Mouse (Mus musculus): ENCODE measurements around the gene Pgd. TPM values are rescaled to one million over a fixed set of nuclear protein-coding genes. Genes with fewer than 3 reads are reported as not detected.
"Not testable (repeated sequence)": the region's sequence is repeated elsewhere in the genome, so short reads cannot be mapped to it uniquely, and the experiment has no call there.

Pgd gene
- total RNA-seq, 2 experiments from 2014 or later = 20.7 to 22.4 TPM

GRCm38 (mm10) chr4:149171581-149171981 is 5.0 kb upstream of the Pgd start:
- intact Hi-C loops (cut with DNase I; ENCODE audit: low total_unique reads) = no loop called here

GRCm38 (mm10) chr4:149170394-149170931 is 3.9 kb upstream of the Pgd start:
- no peak for DNase-seq

More at GRCm38 (mm10) chr4:149171581-149171981, 5.0 kb upstream of the Pgd start:
- DNase-seq = peak; percentile 32

GRCm38 (mm10) chr4:149169926-149170325 is 3.4 kb upstream of the Pgd start:
- intact Hi-C loops (cut with DNase I; ENCODE audit: low total_unique reads) = loop anchor here (10.0 kb wide), 1 partner anchor 165 kb away; no protein-coding TSS in a partner anchor
- not testable (repeated sequence) for DNase-seq

More at GRCm38 (mm10) chr4:149170394-149170931, 3.9 kb upstream of the Pgd start:
- intact Hi-C loops (cut with DNase I; ENCODE audit: low total_unique reads) = no loop called here

- DNase-seq = no peak
- intact Hi-C loops (cut with DNase I; ENCODE audit: low total_unique reads) = loop anchor here (10.0 kb wide), 1 partner anchor 167 kb away; no protein-coding TSS in a partner anchor
Measured at GRCm38 (mm10) chr4:149168016-149168415, 1.4 kb upstream of the Pgd start.

GRCm38 (mm10) chr4:149166957-149167611 is 513 bp upstream of the Pgd start:
- intact Hi-C loops (cut with DNase I; ENCODE audit: low total_unique reads) = loop anchor here (10.0 kb wide), 1 partner anchor 168 kb away; no protein-coding TSS in a partner anchor
- DNase-seq = no peak

- no peak for DNase-seq
- intact Hi-C loops (cut with DNase I; ENCODE audit: low total_unique reads) = loop anchor here (10.0 kb wide), 1 partner anchor 171 kb away; no protein-coding TSS in a partner anchor
Measured at GRCm38 (mm10) chr4:149164150-149164549, 2.4 kb downstream of the Pgd start.

- no peak for DNase-seq
- intact Hi-C loops (cut with DNase I; ENCODE audit: low total_unique reads) = loop anchor here (10.0 kb wide), 1 partner anchor 172 kb away; no protein-coding TSS in a partner anchor
Measured at GRCm38 (mm10) chr4:149163196-149163595, 3.4 kb downstream of the Pgd start.

GRCm38 (mm10) chr4:149161166-149161565 is 5.4 kb downstream of the Pgd start:
- intact Hi-C loops (cut with DNase I; ENCODE audit: low total_unique reads) = loop anchor here (10.0 kb wide), 1 partner anchor 174 kb away; no protein-coding TSS in a partner anchor
- no peak for DNase-seq

GRCm38 (mm10) chr4:149159891-149160290 is 6.7 kb downstream of the Pgd start:
- no peak for DNase-seq
- intact Hi-C loops (cut with DNase I; ENCODE audit: low total_unique reads) = loop anchor here (10.0 kb wide), 1 partner anchor 175 kb away; no protein-coding TSS in a partner anchor

GRCm38 (mm10) chr4:149159203-149159602 is 7.4 kb downstream of the Pgd start:
- DNase-seq = no peak
- intact Hi-C loops (cut with DNase I; ENCODE audit: low total_unique reads) = no loop called here

GRCm38 (mm10) chr4:149157415-149157973 is 9.1 kb downstream of the Pgd start:
- intact Hi-C loops (cut with DNase I; ENCODE audit: low total_unique reads) = no loop called here
- DNase-seq = no peak

- intact Hi-C loops (cut with DNase I; ENCODE audit: low total_unique reads) = no loop called here
Measured at GRCm38 (mm10) chr4:149155711-149156110, 10.9 kb downstream of the Pgd start.

GRCm38 (mm10) chr4:149154859-149155258 is 11.7 kb downstream of the Pgd start:
- intact Hi-C loops (cut with DNase I; ENCODE audit: low total_unique reads) = no loop called here
- no peak for DNase-seq

More at GRCm38 (mm10) chr4:149155711-149156110, 10.9 kb downstream of the Pgd start:
- DNase-seq = no peak

GRCm38 (mm10) chr4:149150721-149151120 is 15.8 kb downstream of the Pgd start:
- no peak for DNase-seq
- intact Hi-C loops (cut with DNase I; ENCODE audit: low total_unique reads) = no loop called here

GRCm38 (mm10) chr4:149150256-149150655 is 16.3 kb downstream of the Pgd start:
- intact Hi-C loops (cut with DNase I; ENCODE audit: low total_unique reads) = no loop called here
- DNase-seq = no peak

- intact Hi-C loops (cut with DNase I; ENCODE audit: low total_unique reads) = loop anchor here (5.0 to 10.0 kb wide), 2 partner anchors 33 to 455 kb away; no protein-coding TSS in a partner anchor
- DNase-seq = peak; percentile 56
Measured at GRCm38 (mm10) chr4:149149611-149150010, 17.0 kb downstream of the Pgd start.

- intact Hi-C loops (cut with DNase I; ENCODE audit: low total_unique reads) = loop anchor here (5.0 to 10.0 kb wide), 2 partner anchors 33 to 456 kb away; no protein-coding TSS in a partner anchor
- no peak for DNase-seq
Measured at GRCm38 (mm10) chr4:149149196-149149595, 17.4 kb downstream of the Pgd start.

- intact Hi-C loops (cut with DNase I; ENCODE audit: low total_unique reads) = loop anchor here (5.0 to 10.0 kb wide), 2 partner anchors 34 to 457 kb away; no protein-coding TSS in a partner anchor
- DNase-seq = no peak
Measured at GRCm38 (mm10) chr4:149148084-149148483, 18.5 kb downstream of the Pgd start.

- intact Hi-C loops (cut with DNase I; ENCODE audit: low total_unique reads) = loop anchor here (5.0 to 10.0 kb wide), 2 partner anchors 35 to 457 kb away; no protein-coding TSS in a partner anchor
- no peak for DNase-seq
Measured at GRCm38 (mm10) chr4:149147528-149147927, 19.0 kb downstream of the Pgd start.

GRCm38 (mm10) chr4:149145151-149145550 is 21.4 kb downstream of the Pgd start:
- intact Hi-C loops (cut with DNase I; ENCODE audit: low total_unique reads) = loop anchor here (5.0 to 10.0 kb wide), 2 partner anchors 37 to 460 kb away; no protein-coding TSS in a partner anchor
- DNase-seq = no peak

Measured in gastrocnemius, postnatal 14 days (tissue).